8 mouse cellular contexts compared by ENCODE assay signal in the genomic region with DNA sequence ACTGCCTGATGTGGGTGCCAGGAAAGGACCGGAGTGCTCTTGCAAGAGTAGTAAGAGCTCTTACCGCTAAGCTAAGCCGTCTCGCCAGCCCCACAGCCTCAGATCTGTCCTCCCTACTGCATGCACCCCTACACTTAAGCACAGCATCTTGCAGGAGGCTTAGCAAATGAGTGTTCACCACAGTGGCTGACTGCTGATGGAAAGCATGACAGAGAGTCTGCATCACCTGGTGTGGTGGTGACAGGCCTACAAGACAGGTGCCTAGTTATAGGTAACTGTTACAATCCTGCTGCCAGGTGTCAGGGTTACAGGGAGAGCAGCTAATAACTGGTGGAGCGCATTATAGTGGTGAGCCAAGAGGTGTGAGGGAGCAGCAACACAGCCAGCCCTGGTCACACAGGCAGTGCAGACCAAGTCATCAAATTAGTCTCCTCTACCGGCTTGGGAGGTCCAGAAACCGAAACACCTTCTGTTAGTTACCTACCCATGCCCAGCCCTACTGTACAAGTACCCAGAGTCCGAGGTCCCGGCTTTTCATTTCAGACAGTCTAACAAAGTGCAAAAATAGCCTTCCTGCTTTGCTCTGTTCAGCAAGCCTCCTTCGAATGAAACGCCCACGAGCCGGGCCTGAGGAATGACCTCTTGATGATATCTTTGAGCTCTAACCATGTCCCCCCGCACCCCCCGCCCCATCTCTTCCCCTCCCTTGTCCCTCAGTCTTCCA. TPM values are rescaled to one million over a fixed set of nuclear protein-coding genes. Genes with fewer than 3 reads are reported as not detected.
DNase-seq lines count a peak whose midpoint lies in the region; ATAC-seq and TF ChIP-seq lines count a peak whose summit lies in the region.

No protein-coding gene starts in this region.

- H3K27ac ChIP-seq in bone marrow macrophage, adult 2 months (ENCODE audit: insufficient read depth, low read depth, low read length) = no peak overlapping the region
- peak overlapping the region; percentile 85 for H3K27ac ChIP-seq in hindbrain, embryonic 16.5 days (ENCODE audit: low read depth, low read length)
- H3K27ac ChIP-seq in midbrain, embryonic 10.5 days (replicated peaks) = peak overlapping the region; percentile 99
- no peak overlapping the region for H3K27ac ChIP-seq in cerebellum, adult 2 months (ENCODE audit: insufficient read depth, low read length)

- H3K4me1 ChIP-seq in bone marrow macrophage, adult 2 months (ENCODE audit: control insufficient read depth, insufficient read depth, low read length) = peaks cover 43% of the 10 kb centered on the region
- peaks cover 43% of the 10 kb centered on the region for H3K4me1 ChIP-seq in hindbrain, embryonic 16.5 days (ENCODE audit: control insufficient read depth, insufficient read depth, low read depth, low read length)
- H3K4me1 ChIP-seq in midbrain, embryonic 10.5 days = peaks cover 58% of the 10 kb centered on the region
- H3K4me1 ChIP-seq in cerebellum, adult 2 months (ENCODE audit: control insufficient read depth, insufficient read depth, low read length) = peaks cover 12% of the 10 kb centered on the region

- no peaks in the 10 kb centered on the region for H3K36me3 ChIP-seq in hindbrain, embryonic 16.5 days (ENCODE audit: control insufficient read depth, insufficient read depth, low read length)
- H3K36me3 ChIP-seq in midbrain, embryonic 10.5 days = no peaks in the 10 kb centered on the region

- no peak for TF ChIP-seq CTCF in bone marrow macrophage, adult 2 months (IDR thresholded peaks at IDR 0.05; ENCODE audit: low read depth, low read length)
- TF ChIP-seq CTCF in cerebellum, adult 2 months (IDR thresholded peaks at IDR 0.05; ENCODE audit: borderline replicate concordance, insufficient read depth, low read depth, low read length) = no peak

- ATAC-seq in hindbrain, embryonic 16.5 days = peak; percentile 40

- peak overlapping the region; percentile 89 for H3K9ac ChIP-seq in hindbrain, embryonic 16.5 days (ENCODE audit: low read depth, low read length)

- H3K4me3 ChIP-seq in bone marrow macrophage, adult 2 months (ENCODE audit: insufficient read depth, low read length) = peak overlapping the region; percentile 88
- peak overlapping the region; percentile 64 for H3K4me3 ChIP-seq in hindbrain, embryonic 16.5 days (ENCODE audit: low read length)
- peak overlapping the region; percentile 78 for H3K4me3 ChIP-seq in midbrain, embryonic 10.5 days
- H3K4me3 ChIP-seq in cerebellum, adult 2 months (replicated peaks; ENCODE audit: insufficient read depth, low read depth, low read length) = no peak overlapping the region

- peak; percentile 94 for DNase-seq in heart, adult 11 months
- no peak for DNase-seq in heart, adult 8-10 months (ENCODE audit: low spot score)
- DNase-seq in midbrain, embryonic 10.5 days (ENCODE audit: low spot score) = no peak
- DNase-seq in cerebellum, adult 2 months = no peak
- no peak for DNase-seq in thymus, postnatal 4 days
- DNase-seq in cerebellum, adult 8-10 months = no peak

- 8% methylated on average over 15 of the region's 15 CpGs for WGBS in hindbrain, embryonic 16.5 days
- 16% methylated on average over 15 of the region's 15 CpGs for WGBS in midbrain, embryonic 10.5 days
- 47% methylated on average over 15 of the region's 15 CpGs for WGBS in cerebellum, adult 2 months

- no peaks in the 10 kb centered on the region for H3K9me3 ChIP-seq in hindbrain, embryonic 16.5 days (ENCODE audit: control insufficient read depth, low read length)
- no peaks in the 10 kb centered on the region for H3K9me3 ChIP-seq in midbrain, embryonic 10.5 days (replicated peaks)

- no peaks in the 10 kb centered on the region for H3K27me3 ChIP-seq in hindbrain, embryonic 16.5 days (replicated peaks; ENCODE audit: control insufficient read depth, insufficient read depth, low read length)
- peaks cover 23% of the 10 kb centered on the region for H3K27me3 ChIP-seq in midbrain, embryonic 10.5 days (ENCODE audit: low read depth, poor library complexity, severe bottlenecking)
- H3K27me3 ChIP-seq in cerebellum, adult 2 months (ENCODE audit: control insufficient read depth, insufficient read depth, low read length) = no peaks in the 10 kb centered on the region

- peak overlapping the region; percentile 84 for H3K4me2 ChIP-seq in hindbrain, embryonic 16.5 days (ENCODE audit: low read length)

- TF ChIP-seq POLR2A in bone marrow macrophage, adult 2 months (IDR thresholded peaks at IDR 0.05; ENCODE audit: borderline replicate concordance, low read depth, low read length) = no peak
- no peak for TF ChIP-seq POLR2A in cerebellum, adult 2 months (IDR thresholded peaks at IDR 0.05; ENCODE audit: borderline replicate concordance, insufficient read depth, low read length)

RNA-seq across cellular contexts. Expression of a gene that starts 0.8 kb away (rescaled TPM):
- 10 to 100 TPM; 19.1 to 26.8 (median 22.6) TPM for total RNA-seq in heart, adult 8-10 months (2022)
- 78.3 and 90.1 TPM in 2 replicates for polyA plus RNA-seq in bone marrow macrophage, adult 2 months (2012; ENCODE audit: insufficient read depth, insufficient read length, missing spikeins)
- polyA plus RNA-seq in hindbrain, embryonic 16.5 days (2015; fragmentation: Nextera tagmentation; extraction: Ambion mirVana) = 31.7 and 37.0 TPM in 2 replicates
- 23.5 and 25.5 TPM in 2 replicates for polyA plus RNA-seq in midbrain, embryonic 10.5 days (2016; fragmentation: Nextera tagmentation; extraction: Ambion mirVana)
- 23.9 and 24.5 TPM in 2 replicates for polyA plus RNA-seq in cerebellum, adult 2 months (2012; rRNA removed)

RNA-seq across cellular contexts. Expression of a gene that starts 28.1 kb away (rescaled TPM):
- total RNA-seq in heart, adult 8-10 months (2022) = 10 to 100 TPM in 3 of 4 experiments, 1 to 10 TPM in 1; 8.5 to 10.8 (median 10.5) TPM
- 17.1 and 17.7 TPM in 2 replicates for polyA plus RNA-seq in bone marrow macrophage, adult 2 months (2012; ENCODE audit: insufficient read depth, insufficient read length, missing spikeins)
- polyA plus RNA-seq in hindbrain, embryonic 16.5 days (2015; fragmentation: Nextera tagmentation; extraction: Ambion mirVana) = 357 and 362 TPM in 2 replicates
- polyA plus RNA-seq in midbrain, embryonic 10.5 days (2016; fragmentation: Nextera tagmentation; extraction: Ambion mirVana) = 31.4 and 45.6 TPM in 2 replicates
- 889 and 932 TPM in 2 replicates for polyA plus RNA-seq in cerebellum, adult 2 months (2012; rRNA removed)

Comparison
In these comparisons a context has a peak if more than half of its experiments do, and no peak if none do; other contexts are left out.
1. H3K27ac ChIP-seq: peak in hindbrain, embryonic 16.5 days (single experiment) and midbrain, embryonic 10.5 days (single experiment); none in bone marrow macrophage, adult 2 months (single experiment) and cerebellum, adult 2 months (single experiment).